Mouse (Mus musculus): ENCODE measurements at regions not wholly inside any gene's neighbourhood (a gene's known extent, or its start where the extent isn't known, plus 50 kb on each side); places are given as distances from the start of the nearest gene placed in this dataset.

DNA sequence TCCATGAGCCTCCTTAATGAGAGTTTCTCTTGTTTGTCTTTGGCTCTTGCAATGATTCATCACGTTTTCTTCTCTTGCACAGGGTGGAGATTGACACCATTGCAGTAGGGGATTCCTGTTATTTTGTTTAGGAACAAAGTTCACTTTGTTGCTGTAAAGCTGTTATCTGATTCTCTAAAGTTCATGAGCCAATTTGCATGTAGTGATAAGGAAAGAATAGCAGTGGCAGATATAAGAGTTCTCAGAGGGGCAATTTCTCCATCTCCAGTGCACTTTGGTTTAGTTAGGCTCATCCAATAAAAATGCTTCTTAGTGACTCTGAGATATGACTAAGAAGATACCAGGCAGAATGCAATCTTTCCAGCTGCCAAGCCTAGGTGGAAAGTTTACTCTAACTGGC is 267.8 kb upstream of the Rag2 start:
- TF ChIP-seq CTCF (IDR thresholded peaks at IDR 0.05; ENCODE audit: control insufficient read depth, insufficient read depth, low read length) = no peak
- no peak for TF ChIP-seq POLR2A (IDR thresholded peaks at IDR 0.05; ENCODE audit: borderline replicate concordance, control insufficient read depth, low read depth, low read length)

Measured in bone marrow, adult 2 months (tissue).